Mouse (Mus musculus) liver, postnatal 0 days (tissue): ENCODE measurements around the gene Olfr1467.

Experiments
- CTCF ChIP-seq: sonication (generic); IDR thresholded peaks from 2 replicates; pipeline ENCODE4 v1.5.1; 2016; ENCODE audit warnings: antibody characterized with exemption, low read depth
- EP300 ChIP-seq: IDR thresholded peaks from 2 replicates; pipeline ENCODE4 v1.6.1; 2016; ENCODE audit warnings: antibody characterized with exemption, low read depth, mild to moderate bottlenecking

GRCm38 (mm10) chr19:13407549-13407948 lies 45.5 kb downstream of the Olfr1467 start, which contains the start of gene Olfr1469:
- TF ChIP-seq CTCF (no peak), EP300 (no peak)
